Mouse (Mus musculus) splenic B cell, adult 2 months (primary cell): Measurements from ENCODE around the gene Npffr2.

Source experiments
- DNase-seq: peaks from one replicate; pipeline ENCODE4 v3.0.0-alpha.2; 2011; ENCODE audit warnings: low read depth, low spot score
- H3K27me3 ChIP-seq: 2 replicates; pipeline ENCODE4 v1.6.1; 2012; ENCODE audit warnings: mild to moderate bottlenecking, low read length, moderate library complexity, mixed read lengths; ENCODE audit not compliant: control insufficient read depth, poor library complexity, insufficient read depth, severe bottlenecking
- H3K36me3 ChIP-seq: 2 replicates; pipeline ENCODE4 v1.6.1; 2012; ENCODE audit warnings: mild to moderate bottlenecking, low read length, moderate library complexity, mixed read lengths; ENCODE audit not compliant: control insufficient read depth, poor library complexity, insufficient read depth, severe bottlenecking

Npffr2 gene

DNA sequence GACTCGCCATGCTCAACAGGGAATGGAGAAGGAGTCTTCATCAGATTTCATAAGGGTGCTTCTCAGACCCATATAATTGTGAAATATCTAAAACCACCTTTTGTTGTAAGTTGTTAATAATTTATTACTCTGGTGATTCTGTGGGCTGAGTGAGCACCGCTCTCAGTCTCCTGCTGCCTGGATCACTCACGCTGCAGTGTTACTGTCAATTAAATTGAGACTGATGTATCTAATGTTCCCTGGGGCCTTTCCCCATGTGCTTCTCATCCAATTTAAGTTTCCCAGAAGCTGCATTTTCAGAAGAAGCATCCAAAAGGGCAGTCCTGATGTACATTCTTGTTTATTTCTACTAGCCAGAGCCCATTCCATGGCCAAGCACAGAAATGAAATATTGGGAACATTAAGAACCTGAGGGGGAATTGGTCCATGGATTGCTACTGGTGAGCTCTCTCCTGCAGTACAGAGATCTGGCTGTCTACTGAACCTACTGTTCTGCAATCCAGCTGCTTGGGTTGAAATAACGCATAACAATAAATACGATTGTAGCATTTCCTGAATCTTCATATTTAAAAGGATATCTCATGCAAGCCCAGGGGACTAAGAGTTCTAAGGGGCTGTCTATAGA, 54.6 kb downstream of the Npffr2 start:
- Histone ChIP-seq H3K27me3 (no peaks in the 10 kb centered on the region), H3K36me3 (no peaks in the 10 kb centered on the region)
- DNase-seq = no peak

- DNase-seq = no peak
- no peaks in the 10 kb centered on the region for H3K36me3 ChIP-seq
- H3K27me3 ChIP-seq = no peaks in the 10 kb centered on the region
These were observed 57.8 kb downstream of the Npffr2 start for GRCm38 (mm10) chr5:89585021-89585420.

GRCm38 (mm10) chr5:89592301-89592700, 65.1 kb downstream of the Npffr2 start:
- no peak for DNase-seq
- H3K27me3 ChIP-seq = no peaks in the 10 kb centered on the region
- H3K36me3 ChIP-seq = no peaks in the 10 kb centered on the region

DNA sequence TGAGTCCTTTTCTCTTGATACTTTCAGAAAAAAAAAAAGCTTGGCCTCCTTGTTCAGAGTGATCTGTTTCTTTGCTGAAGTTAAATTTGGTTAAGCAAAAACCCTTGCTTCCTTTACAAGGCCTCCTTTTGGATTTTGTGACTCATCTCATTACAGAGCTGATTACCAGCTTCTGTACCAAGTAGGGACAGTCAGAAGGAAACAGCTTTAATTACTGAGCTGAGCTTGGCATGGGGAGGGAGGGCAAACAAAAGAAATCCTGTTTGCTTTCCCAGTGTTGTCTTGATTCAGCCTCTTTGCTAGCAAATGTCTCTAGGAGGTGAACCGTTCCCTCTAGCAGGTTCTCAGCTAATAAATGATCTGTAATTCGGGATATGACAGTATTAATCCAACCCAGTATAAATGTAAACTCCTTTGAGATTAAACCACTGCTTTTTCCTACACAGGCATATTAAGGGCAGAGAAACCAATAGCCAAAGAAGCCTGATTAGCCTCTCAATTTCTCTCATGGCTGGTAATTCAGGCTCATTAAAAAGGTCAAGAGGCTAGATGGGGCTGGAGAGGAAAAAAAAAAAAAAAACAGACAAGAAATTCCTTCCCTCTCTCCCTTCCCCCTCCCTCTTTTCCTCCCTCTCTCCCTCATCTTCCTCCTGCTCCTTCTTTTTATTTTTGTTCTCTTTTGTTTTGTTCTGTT, 84.2 kb downstream of the Npffr2 start:
- DNase-seq = no peak
- H3K36me3 ChIP-seq = no peaks in the 10 kb centered on the region

DNA sequence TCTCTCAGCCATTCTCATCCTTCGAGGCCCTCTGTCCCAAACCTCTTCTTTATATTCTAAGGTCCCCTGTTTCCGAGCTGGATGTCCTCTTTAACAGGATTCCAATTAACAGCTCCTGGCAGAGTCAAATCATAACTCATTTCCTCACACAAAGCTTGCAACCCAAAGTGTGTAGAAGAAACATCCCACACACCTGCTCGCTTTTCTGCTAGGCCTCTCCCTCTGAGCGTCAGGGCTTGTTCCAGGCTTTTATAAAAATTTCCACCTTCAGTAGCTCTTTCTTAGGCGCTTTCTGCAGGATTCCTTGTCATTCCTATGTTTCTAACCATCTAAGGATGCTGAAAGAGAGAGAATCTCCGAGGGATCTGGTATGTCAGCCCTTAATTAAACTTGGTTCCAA, 85.0 kb downstream of the Npffr2 start:
- no peak for DNase-seq
- Histone ChIP-seq H3K36me3 (no peaks in the 10 kb centered on the region), H3K27me3 (no peaks in the 10 kb centered on the region)

More for the DNA sequence above, 84.2 kb downstream of the Npffr2 start:
- H3K27me3 ChIP-seq = no peaks in the 10 kb centered on the region

- H3K36me3 ChIP-seq = no peaks in the 10 kb centered on the region
- DNase-seq = no peak
- no peaks in the 10 kb centered on the region for H3K27me3 ChIP-seq
These were observed 104.4 kb downstream of the Npffr2 start for GRCm38 (mm10) chr5:89631599-89631998.
